Mouse (Mus musculus) B cell, adult 67 days (primary cell): ENCODE data around the gene D1Ertd622e. TPM values are rescaled to one million over a fixed set of nuclear protein-coding genes. Genes with fewer than 3 reads are reported as not detected.

Source experiments
- total RNA-seq, 2 experiments: library from RNA; stranded (reverse); gene quantifications; 4 replicates each; pipeline ENCODE4 v1.2.4; 2023

D1Ertd622e gene
- 10 to 100 TPM; 70.7 to 75.5 TPM for total RNA-seq

GRCm38 (mm10) chr1:97661406-97662241, at the start of gene D1Ertd622e:
TSS of gene D1Ertd622e (minus strand) at chr1:97662074.

Other genes starting within 250 kb of the D1Ertd622e start
- 10 to 100 TPM; 10.2 to 13.3 TPM for gene Gin1, start 108.1 kb upstream of the D1Ertd622e start, total RNA-seq
- gene Ppip5k2, start 108.3 kb upstream of the D1Ertd622e start, total RNA-seq, result 10 to 100 TPM; 55.0 to 59.4 TPM